Mouse (Mus musculus) right cerebral cortex, postnatal 10 days (tissue): ENCODE results near the gene Dspp.
A peak's percentile ranks its signal among the peaks of the same experiment; 100 is the strongest.

Experiments used
- DNase-seq, 2 experiments: peaks; one replicate each; pipeline ENCODE4 v3.0.0; 2021; ENCODE audit warnings: low spot score in 2 of 2

The Dspp gene

DNA sequence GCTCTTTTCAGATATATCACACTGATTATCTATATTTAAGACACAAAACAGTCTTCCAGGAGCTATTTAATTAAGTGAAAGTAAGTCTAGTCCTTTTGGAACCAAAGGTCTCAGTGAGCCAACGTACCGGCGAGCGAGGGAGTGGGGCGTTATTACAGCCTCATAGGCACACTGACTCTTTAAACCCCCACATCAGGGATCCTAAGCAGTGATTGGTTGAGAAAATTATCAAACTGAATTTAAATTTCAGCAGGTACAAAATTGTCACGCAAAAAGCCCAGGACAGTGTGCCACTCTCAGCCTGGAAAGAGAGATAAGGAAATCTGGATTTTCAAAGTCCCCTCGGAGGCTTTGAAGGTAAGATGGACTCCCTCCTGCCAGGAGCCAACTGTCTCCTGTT lies at the start of gene Dspp:
Gene Dspp (plus strand): TSS at position 301 of the 400 bp plus-strand sequence.
- DNase-seq, result no peak

GRCm38 (mm10) chr5:104124016-104124658 lies 46.4 kb upstream of the Dspp start:
- no peak for DNase-seq

GRCm38 (mm10) chr5:104126561-104127320 lies 43.8 kb upstream of the Dspp start:
- peak; percentile 32 to 59 for DNase-seq

GRCm38 (mm10) chr5:104127351-104127750 lies 43.2 kb upstream of the Dspp start:
- no peak for DNase-seq

DNA sequence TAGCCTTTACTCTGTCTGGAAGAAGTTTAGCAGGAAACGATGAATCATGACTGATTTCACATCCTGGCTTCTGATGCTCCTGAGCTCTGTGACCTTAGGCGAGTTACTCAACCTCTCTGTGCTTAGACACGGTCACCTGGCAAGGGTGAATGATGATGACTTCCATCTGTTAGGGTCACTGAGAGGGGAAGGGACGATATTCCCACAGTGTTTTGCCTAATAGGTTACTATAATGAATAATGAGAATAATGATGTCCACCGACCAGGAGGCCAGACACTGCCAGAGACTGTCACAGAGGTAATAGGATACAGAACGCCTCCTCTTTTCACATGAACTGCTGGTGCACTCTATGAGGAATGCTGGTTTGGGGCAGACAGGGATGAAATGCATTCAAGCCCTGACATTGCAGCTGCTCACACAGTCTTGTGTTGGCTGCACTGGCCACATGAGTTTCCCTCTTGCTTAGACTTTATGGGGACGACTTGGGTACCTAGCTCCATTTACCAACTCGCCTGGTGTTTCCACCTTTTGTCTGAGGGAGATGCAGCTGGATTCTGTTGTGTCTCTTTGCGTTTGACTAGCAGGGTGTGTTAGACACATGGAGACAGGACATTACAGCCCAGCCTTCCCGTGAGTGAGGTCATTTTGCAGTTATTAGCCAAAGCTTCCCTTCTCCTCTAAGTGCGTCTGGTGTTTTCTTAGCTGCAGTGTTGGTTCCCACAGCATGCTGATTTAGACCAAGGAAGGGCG lies 42.1 kb upstream of the Dspp start:
- no peak for DNase-seq

GRCm38 (mm10) chr5:104130891-104131290 lies 39.6 kb upstream of the Dspp start:
- no peak for DNase-seq

- DNase-seq, result peak; percentile 57 to 64
Observed at GRCm38 (mm10) chr5:104131544-104131943, 39.0 kb upstream of the Dspp start.

- DNase-seq, result no peak
Observed at GRCm38 (mm10) chr5:104133752-104134151, 36.8 kb upstream of the Dspp start.

DNA sequence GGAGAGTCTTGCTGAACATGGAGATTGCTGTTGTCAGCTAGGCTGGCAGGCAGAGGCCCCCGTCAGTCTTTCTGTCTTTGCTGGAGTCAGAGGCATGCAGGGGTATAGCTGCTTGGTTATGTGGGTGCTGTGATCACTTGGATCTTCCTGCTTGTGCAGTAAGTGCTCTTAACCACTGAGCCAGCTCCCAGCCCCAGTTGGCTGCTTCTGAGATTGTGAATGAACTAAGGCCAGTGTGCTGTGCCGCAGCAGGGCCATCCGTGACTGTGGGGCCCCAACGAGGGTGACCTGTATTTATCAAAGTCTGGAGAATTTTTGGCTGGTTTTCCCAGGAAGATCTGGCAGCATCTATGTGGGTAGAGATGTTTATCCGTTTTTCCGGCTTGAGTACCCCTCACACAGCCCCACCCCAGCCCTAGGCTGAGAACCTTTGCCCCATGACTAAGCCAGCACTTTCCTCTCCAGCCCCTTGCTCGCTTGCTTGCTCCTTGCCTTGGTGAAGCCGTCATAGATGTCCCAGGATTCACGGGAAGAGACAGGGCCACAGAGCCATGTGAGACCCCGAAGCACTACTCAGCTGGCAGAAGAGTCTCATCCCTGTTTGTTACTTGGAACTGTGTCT lies 32.5 kb upstream of the Dspp start:
- DNase-seq, result no peak

- no peak for DNase-seq
Observed at GRCm38 (mm10) chr5:104141067-104141466, 29.4 kb upstream of the Dspp start.

DNA sequence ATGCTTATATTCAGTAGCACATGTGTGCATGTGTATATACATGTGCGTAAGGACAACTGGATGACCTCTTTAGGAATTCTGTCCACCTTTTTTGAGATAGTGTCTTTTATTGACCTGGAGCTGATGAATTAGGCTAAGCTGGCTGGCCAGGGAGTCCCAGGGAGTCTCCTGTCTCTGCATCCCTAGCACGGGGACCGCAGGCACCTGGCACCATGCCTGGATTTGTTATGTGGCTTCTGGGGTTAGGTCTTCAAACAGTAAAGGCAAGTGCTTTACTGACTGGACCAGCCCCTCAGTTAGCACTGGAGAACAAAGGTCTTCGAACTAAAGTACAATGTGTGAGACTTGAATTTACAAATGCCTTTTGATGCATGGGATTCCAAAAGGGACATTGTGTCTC lies 26.5 kb upstream of the Dspp start:
- no peak for DNase-seq

GRCm38 (mm10) chr5:104149349-104149748 lies 21.2 kb upstream of the Dspp start:
- no peak for DNase-seq

- no peak for DNase-seq
Observed at GRCm38 (mm10) chr5:104150196-104150595, 20.3 kb upstream of the Dspp start.

GRCm38 (mm10) chr5:104157701-104158100 lies 12.8 kb upstream of the Dspp start:
- DNase-seq, result no peak

- peak; percentile 65 to 75 for DNase-seq
Observed at GRCm38 (mm10) chr5:104158332-104159052, 12.0 kb upstream of the Dspp start.

DNA sequence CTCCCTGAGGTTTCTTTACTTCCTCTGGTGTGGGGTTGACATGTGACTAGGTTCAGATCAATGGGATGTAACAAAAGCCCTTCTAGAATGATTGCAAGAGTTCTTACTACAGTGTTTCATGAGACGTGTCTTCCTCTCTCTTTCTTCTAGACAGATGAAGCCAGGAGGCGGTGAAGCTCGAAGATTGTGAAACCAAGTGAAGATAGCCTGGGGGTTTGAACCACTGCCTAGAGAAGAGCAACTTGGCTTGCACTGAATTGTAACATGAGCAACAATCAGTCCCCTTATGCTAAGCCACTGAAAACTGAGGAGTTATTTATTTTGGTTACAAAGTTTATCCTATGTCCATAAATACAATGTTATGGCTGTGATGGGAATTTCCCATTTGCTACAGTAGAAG lies 9.9 kb upstream of the Dspp start:
- no peak for DNase-seq

- no peak for DNase-seq
Observed at GRCm38 (mm10) chr5:104161390-104161789, 9.1 kb upstream of the Dspp start.

DNA sequence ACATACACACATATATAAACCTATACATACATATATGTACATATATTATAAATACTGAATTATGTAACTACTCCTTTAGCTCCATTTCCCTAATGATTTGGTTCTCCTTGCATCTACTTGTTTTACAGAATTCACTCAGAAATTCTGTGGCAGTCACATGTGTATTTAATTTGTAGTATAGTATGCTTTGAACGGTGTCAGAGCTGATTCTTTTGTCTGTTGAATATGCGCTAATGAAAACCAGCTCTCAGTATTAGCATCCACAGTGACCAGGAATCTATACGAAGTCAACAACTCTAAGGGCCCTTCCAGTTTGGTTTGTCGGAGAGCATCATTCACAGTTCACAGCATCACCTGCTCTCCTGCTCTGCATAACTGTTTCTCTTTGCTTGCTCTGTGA lies 7.0 kb upstream of the Dspp start:
- DNase-seq, result no peak

GRCm38 (mm10) chr5:104173094-104173493 lies 2.6 kb downstream of the Dspp start:
- DNase-seq, result peak; percentile 67 to 76

GRCm38 (mm10) chr5:104183743-104184142 lies 13.2 kb downstream of the Dspp start:
- no peak for DNase-seq

DNA sequence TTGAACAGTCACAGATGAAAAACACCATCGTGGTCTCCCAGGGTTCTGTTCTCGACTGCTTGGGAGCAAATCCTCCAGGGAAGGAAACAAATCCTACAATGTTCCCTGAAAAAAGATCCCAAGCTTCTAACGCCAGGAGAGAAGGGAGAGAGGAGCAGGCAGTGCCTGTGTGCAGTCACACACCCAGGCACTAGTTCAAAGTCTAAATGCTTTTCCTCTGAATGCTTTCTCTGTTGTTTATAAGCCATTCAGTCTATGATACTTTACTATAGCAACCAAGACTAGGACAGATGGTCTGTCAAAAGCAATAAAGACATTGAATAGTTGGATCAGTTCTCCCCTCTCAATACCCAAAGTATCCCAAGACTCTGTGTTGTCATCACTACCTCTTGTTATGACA lies 16.8 kb downstream of the Dspp start:
- no peak for DNase-seq

- DNase-seq, result no peak
Observed at GRCm38 (mm10) chr5:104195086-104195485, 24.6 kb downstream of the Dspp start.
